Mouse (Mus musculus): ENCODE measurements around the gene Zfp420.

DNA sequence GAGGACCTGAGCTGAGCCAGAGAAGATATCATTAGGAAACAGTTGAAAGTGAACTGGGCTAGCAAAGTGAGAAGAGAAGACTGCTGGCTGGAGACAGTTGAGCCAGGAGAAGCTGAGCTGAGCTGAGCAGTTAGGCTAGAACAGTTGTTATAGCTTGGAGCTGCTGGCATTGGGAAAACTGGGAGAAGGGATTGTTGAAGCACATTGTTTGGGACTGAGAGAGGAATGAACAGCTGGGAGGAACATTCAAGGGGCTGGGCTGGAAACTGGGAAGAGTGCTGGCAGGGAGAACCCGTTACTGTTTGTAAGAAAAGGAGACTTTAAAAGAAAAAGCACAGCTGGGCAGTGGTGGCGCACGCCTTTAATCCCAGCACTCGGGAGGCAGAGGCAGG is 58.3 kb downstream of the Zfp420 start:
- no peak for TF ChIP-seq CTCF (IDR thresholded peaks at IDR 0.05; ENCODE audit: control insufficient read depth, insufficient read depth, insufficient read length)
- no peak for TF ChIP-seq CEBPB (IDR thresholded peaks at IDR 0.05; ENCODE audit: low read depth)
- no peak for TF ChIP-seq USF1 (IDR thresholded peaks at IDR 0.05; ENCODE audit: low read depth)

Measured in C2C12 (cell line).